Mouse (Mus musculus) fibroblast of lung, adult 2 months (primary cell): ENCODE results near the gene Prkcb.

Source experiments
- DNase-seq: peaks from one replicate; pipeline ENCODE4 v3.0.0-alpha.2; 2011; ENCODE audit warnings: low read depth

Prkcb gene

GRCm38 (mm10) chr7:122367303-122368007 lies 78.9 kb downstream of the Prkcb start:
- no peak for DNase-seq

- no peak for DNase-seq
These were observed 81.9 kb downstream of the Prkcb start for GRCm38 (mm10) chr7:122370488-122370887.

- no peak for DNase-seq
These were observed 83.4 kb downstream of the Prkcb start for GRCm38 (mm10) chr7:122371947-122372346.

- no peak for DNase-seq
These were observed 83.8 kb downstream of the Prkcb start for GRCm38 (mm10) chr7:122372349-122372748.

GRCm38 (mm10) chr7:122376845-122377244 lies 88.3 kb downstream of the Prkcb start:
- no peak for DNase-seq

GRCm38 (mm10) chr7:122377967-122378366 lies 89.4 kb downstream of the Prkcb start:
- no peak for DNase-seq

- DNase-seq = no peak
These were observed 89.9 kb downstream of the Prkcb start for GRCm38 (mm10) chr7:122378473-122378872.

GRCm38 (mm10) chr7:122379292-122379691 lies 90.7 kb downstream of the Prkcb start:
- no peak for DNase-seq

GRCm38 (mm10) chr7:122380336-122381130 lies 92.0 kb downstream of the Prkcb start:
- DNase-seq = no peak

GRCm38 (mm10) chr7:122381560-122381959 lies 93.0 kb downstream of the Prkcb start:
- no peak for DNase-seq

GRCm38 (mm10) chr7:122383260-122383659 lies 94.7 kb downstream of the Prkcb start:
- no peak for DNase-seq

- DNase-seq = no peak
These were observed 96.3 kb downstream of the Prkcb start for GRCm38 (mm10) chr7:122384891-122385290.

GRCm38 (mm10) chr7:122386567-122386966 lies 98.0 kb downstream of the Prkcb start:
- no peak for DNase-seq

- no peak for DNase-seq
These were observed 99.3 kb downstream of the Prkcb start for GRCm38 (mm10) chr7:122387896-122388295.

- DNase-seq = no peak
These were observed 100.3 kb downstream of the Prkcb start for GRCm38 (mm10) chr7:122388858-122389257.

GRCm38 (mm10) chr7:122389633-122390032 lies 101.1 kb downstream of the Prkcb start:
- no peak for DNase-seq

- DNase-seq = no peak
These were observed 101.6 kb downstream of the Prkcb start for GRCm38 (mm10) chr7:122390200-122390599.

- no peak for DNase-seq
These were observed 102.1 kb downstream of the Prkcb start for GRCm38 (mm10) chr7:122390683-122391082.

GRCm38 (mm10) chr7:122391382-122391781 lies 102.8 kb downstream of the Prkcb start:
- DNase-seq = no peak

- no peak for DNase-seq
These were observed 105.4 kb downstream of the Prkcb start for GRCm38 (mm10) chr7:122393964-122394363.

- DNase-seq = no peak
These were observed 106.8 kb downstream of the Prkcb start for GRCm38 (mm10) chr7:122395159-122395975.

- DNase-seq = no peak
These were observed 107.4 kb downstream of the Prkcb start for GRCm38 (mm10) chr7:122395976-122396315.

GRCm38 (mm10) chr7:122397699-122398098 lies 109.1 kb downstream of the Prkcb start:
- no peak for DNase-seq
